ENCODE assay signal across 12 mouse cellular contexts in genomic region chr9:116873976-116874320, GRCm38 (mm10).
DNase-seq lines count a peak whose midpoint lies in the region; ATAC-seq and TF ChIP-seq lines count a peak whose summit lies in the region.
"Had no signal": no experiment of that assay in that cellular context is flagged by ENCODE, and none has a peak within 500 bp of the region (broad histone marks: within the 10 kb centered on the region; RNA-seq: fewer than 3 reads in every experiment).

No protein-coding gene starts in this region.

- intact Hi-C loops in heart, postnatal 25 days (cut with DNase I), result no loop called here
- intact Hi-C loops in left cerebral cortex, adult 2 months (cut with DNase I), result no loop called here

- peak overlapping the region; percentile 51; the same call in 1 of the 2 replicates for H3K4me2 ChIP-seq in heart, postnatal 0 days (ENCODE audit: low read depth, low read length)
- H3K4me2 ChIP-seq in embryonic facial prominence, embryonic 13.5 days, result peak overlapping the region; percentile 0; the same call in 1 of the 2 replicates
- peak overlapping the region; percentile 67 for H3K4me2 ChIP-seq in liver, embryonic 12.5 days
- no peak overlapping the region for H3K4me2 ChIP-seq in midbrain, embryonic 13.5 days (replicated peaks)
- H3K4me2 ChIP-seq: hindbrain, embryonic 12.5 days had no signal

- peak overlapping the region; percentile 58 for H3K27ac ChIP-seq in heart, postnatal 0 days (ENCODE audit: low read depth)
- peak overlapping the region; percentile 29; the same call in 1 of the 2 replicates for H3K27ac ChIP-seq in embryonic facial prominence, embryonic 13.5 days
- peak overlapping the region; percentile 94 for H3K27ac ChIP-seq in liver, embryonic 12.5 days
- no peak overlapping the region for H3K27ac ChIP-seq in left cerebral cortex, adult 2 months
- H3K27ac ChIP-seq in midbrain, embryonic 13.5 days, result no peak overlapping the region
- H3K27ac ChIP-seq: hindbrain, embryonic 12.5 days had no signal

- TF ChIP-seq CTCF in heart, postnatal 0 days (IDR thresholded peaks at IDR 0.05; ENCODE audit: low read depth), result no peak
- no peak for TF ChIP-seq CTCF in left cerebral cortex, adult 2 months (IDR thresholded peaks at IDR 0.05)

- DNase-seq in heart, postnatal 0 days (ENCODE audit: low spot score), result no peak
- no peak for DNase-seq in heart, postnatal 25 days (ENCODE audit: low spot score)
- DNase-seq in NIH3T3 (ENCODE audit: low read depth), result peak; percentile 6
- no peak for DNase-seq in left cerebral cortex, adult 2 months (ENCODE audit: extremely low spot score in 1 of 2, low spot score in 2 of 2)
- DNase-seq: cerebellum, adult 2 months; right cerebral cortex, postnatal 4 days had no signal

- no peak overlapping the region for H3K4me3 ChIP-seq in heart, postnatal 0 days (ENCODE audit: low read depth, low read length)
- H3K4me3 ChIP-seq in embryonic facial prominence, embryonic 13.5 days, result no peak overlapping the region
- peak overlapping the region; percentile 34; the same call in 1 of the 2 replicates for H3K4me3 ChIP-seq in liver, embryonic 12.5 days
- no peak overlapping the region for H3K4me3 ChIP-seq in left cerebral cortex, adult 2 months
- H3K4me3 ChIP-seq in midbrain, embryonic 13.5 days (replicated peaks), result no peak overlapping the region
- H3K4me3 ChIP-seq: hindbrain, embryonic 12.5 days had no signal

- 0 out of 2 replicates have a peak, but pooled peaks cover 2% of the 10 kb centered on the region for H3K9me3 ChIP-seq in heart, postnatal 0 days (replicated peaks; ENCODE audit: control insufficient read depth, low read length)
- peaks cover 2% of the 10 kb centered on the region; the same call in 1 of the 2 replicates for H3K9me3 ChIP-seq in embryonic facial prominence, embryonic 13.5 days
- no peaks in the 10 kb centered on the region for H3K9me3 ChIP-seq in liver, embryonic 12.5 days (replicated peaks)
- no peaks in the 10 kb centered on the region for H3K9me3 ChIP-seq in midbrain, embryonic 13.5 days
- H3K9me3 ChIP-seq: hindbrain, embryonic 12.5 days had no signal

- H3K36me3 ChIP-seq in heart, postnatal 0 days (replicated peaks; ENCODE audit: control insufficient read depth, insufficient read depth, low read length), result no peaks in the 10 kb centered on the region
- 0 out of 2 replicates have a peak, but pooled peaks cover 1% of the 10 kb centered on the region for H3K36me3 ChIP-seq in embryonic facial prominence, embryonic 13.5 days
- H3K36me3 ChIP-seq in liver, embryonic 12.5 days, result no peaks in the 10 kb centered on the region
- no peaks in the 10 kb centered on the region for H3K36me3 ChIP-seq in midbrain, embryonic 13.5 days
- H3K36me3 ChIP-seq: hindbrain, embryonic 12.5 days had no signal

- TF ChIP-seq EP300 in heart, postnatal 0 days (IDR thresholded peaks at IDR 0.05; ENCODE audit: low read depth), result no peak

- no peak overlapping the region; the same call in 1 of the 2 replicates for H3K9ac ChIP-seq in heart, postnatal 0 days (replicated peaks; ENCODE audit: low read depth, low read length)
- H3K9ac ChIP-seq in embryonic facial prominence, embryonic 13.5 days, result no peak overlapping the region
- peak overlapping the region; percentile 63 for H3K9ac ChIP-seq in liver, embryonic 12.5 days
- H3K9ac ChIP-seq in midbrain, embryonic 13.5 days (replicated peaks), result no peak overlapping the region
- H3K9ac ChIP-seq: hindbrain, embryonic 12.5 days had no signal

- ATAC-seq in heart, postnatal 0 days (ENCODE audit: insufficient read depth, low read depth), result no peak; the same call in 1 of the 2 replicates
- no peak for ATAC-seq in embryonic facial prominence, embryonic 13.5 days (ENCODE audit: insufficient number of reproducible peaks, insufficient read depth, low FRiP score, low TSS enrichment, low read depth)
- ATAC-seq in liver, embryonic 12.5 days, result no peak
- no peak for ATAC-seq in inflammation-experienced regulatory T-cells, adult 6 months
- ATAC-seq in midbrain, embryonic 13.5 days, result no peak
- ATAC-seq: midbrain, embryonic 16.5 days had no signal

- H3K27me3 ChIP-seq in heart, postnatal 0 days (ENCODE audit: control insufficient read depth, insufficient read depth, low read length), result no peaks in the 10 kb centered on the region
- no peaks in the 10 kb centered on the region for H3K27me3 ChIP-seq in embryonic facial prominence, embryonic 13.5 days
- no peaks in the 10 kb centered on the region for H3K27me3 ChIP-seq in liver, embryonic 12.5 days (replicated peaks)
- H3K27me3 ChIP-seq in midbrain, embryonic 13.5 days, result no peaks in the 10 kb centered on the region
- H3K27me3 ChIP-seq: hindbrain, embryonic 12.5 days had no signal

- H3K4me1 ChIP-seq in heart, postnatal 0 days (ENCODE audit: control insufficient read depth, insufficient read depth), result peaks cover 19% of the 10 kb centered on the region
- peaks cover 28% of the 10 kb centered on the region for H3K4me1 ChIP-seq in embryonic facial prominence, embryonic 13.5 days
- peaks cover 43% of the 10 kb centered on the region for H3K4me1 ChIP-seq in liver, embryonic 12.5 days
- H3K4me1 ChIP-seq in midbrain, embryonic 13.5 days (replicated peaks), result no peaks in the 10 kb centered on the region

- 25% methylated on average over 2 of the region's 2 CpGs for WGBS in heart, postnatal 0 days
- 19% methylated on average over 2 of the region's 2 CpGs for WGBS in embryonic facial prominence, embryonic 13.5 days
- WGBS in liver, embryonic 12.5 days (ENCODE audit: insufficient replicate concordance), result 30% methylated on average over 2 of the region's 2 CpGs
- WGBS in midbrain, embryonic 13.5 days, result 64% methylated on average over 2 of the region's 2 CpGs

Comparison
In these comparisons a context has a peak if more than half of its experiments do, and no peak if none do; other contexts are left out.
1. H3K27ac ChIP-seq: peak in heart, postnatal 0 days (single experiment), embryonic facial prominence, embryonic 13.5 days (single experiment) and liver, embryonic 12.5 days (single experiment); none in left cerebral cortex, adult 2 months (single experiment) and midbrain, embryonic 13.5 days (single experiment).